Mouse (Mus musculus): ENCODE results near the gene Ppp1r9a.

- TF ChIP-seq CTCF (IDR thresholded peaks at IDR 0.05 in 2 of 3, conservative IDR thresholded peaks at IDR 0.05 in 1 of 3; ENCODE audit: control insufficient read depth in 1 of 3, insufficient read depth in 1 of 3, low read depth in 2 of 3, low read length in 3 of 3, poor library complexity in 1 of 3, severe bottlenecking in 1 of 3) (no peak), ETS1 (IDR thresholded peaks at IDR 0.05; ENCODE audit: low read depth, low read length) (no peak), POLR2A (IDR thresholded peaks at IDR 0.05; ENCODE audit: control insufficient read depth in 1 of 2, insufficient read depth in 1 of 2, low read depth in 1 of 2, low read length in 2 of 2, poor library complexity in 1 of 2) (no peak), USF2 (IDR thresholded peaks at IDR 0.05; ENCODE audit: borderline replicate concordance in 1 of 2, insufficient read depth in 1 of 2, low read depth in 1 of 2, low read length in 2 of 2) (no peak), GABPA (IDR thresholded peaks at IDR 0.05; ENCODE audit: low read depth, low read length) (no peak), CHD1 (IDR thresholded peaks at IDR 0.05; ENCODE audit: low read depth, low read length) (no peak), RAD21 (IDR thresholded peaks at IDR 0.05; ENCODE audit: low read depth, low read length) (no peak), MAZ (IDR thresholded peaks at IDR 0.05; ENCODE audit: low read depth, low read length) (no peak), EP300 (IDR thresholded peaks at IDR 0.05; ENCODE audit: low read depth in 1 of 2, low read length in 2 of 2) (no peak), JUND (IDR thresholded peaks at IDR 0.05; ENCODE audit: low read depth, low read length) (no peak), SMC3 (IDR thresholded peaks at IDR 0.05; ENCODE audit: low read depth, low read length) (no peak), ELF1 (IDR thresholded peaks at IDR 0.05; ENCODE audit: low read depth, low read length) (no peak), ZMIZ1 (IDR thresholded peaks at IDR 0.05; ENCODE audit: low read depth, low read length) (no peak)
Observed at GRCm38 (mm10) chr6:5082144-5082543, 179.4 kb downstream of the Ppp1r9a start.
